Mouse (Mus musculus) stomach, embryonic 14.5 days (tissue): ENCODE data around the gene Olfr1506. TPM values are rescaled to one million over a fixed set of nuclear protein-coding genes. Genes with fewer than 3 reads are reported as not detected.
"Not testable (repeated sequence)": the region's sequence is repeated elsewhere in the genome, so short reads cannot be mapped to it uniquely, and the experiment has no call there.

Source experiments
- ATAC-seq: fragments of 200-750 bp; cut with Nextera tagmentation; 2 replicates; pipeline ENCODE4 v1.8.0; 2017; ENCODE audit warnings: low read depth, moderate TSS enrichment; ENCODE audit not compliant: insufficient number of reproducible peaks, insufficient read depth, low FRiP score
- H3K27ac ChIP-seq: fragments of 300-500 bp; sonication (generic); 2 replicates; pipeline ENCODE4 v1.5.1; 2014; ENCODE audit warnings: mild to moderate bottlenecking, low read length, moderate library complexity, mixed read lengths
- H3K27me3 ChIP-seq: fragments of 300-500 bp; sonication (generic); 2 replicates; pipeline ENCODE4 v1.6.1; 2014; ENCODE audit warnings: low read length, control low read depth, mixed read lengths; ENCODE audit not compliant: control insufficient read depth, insufficient read depth
- H3K36me3 ChIP-seq: fragments of 300-500 bp; sonication (generic); 2 replicates; pipeline ENCODE4 v1.6.1; 2014; ENCODE audit warnings: mild to moderate bottlenecking, control low read depth, low read length, moderate library complexity, mixed read lengths; ENCODE audit not compliant: control insufficient read depth, insufficient read depth
- H3K4me1 ChIP-seq: fragments of 300-500 bp; sonication (generic); 2 replicates; pipeline ENCODE4 v1.6.1; 2014; ENCODE audit warnings: low read length, control low read depth, mixed read lengths; ENCODE audit not compliant: control insufficient read depth, insufficient read depth
- H3K4me2 ChIP-seq: fragments of 300-500 bp; sonication (generic); replicated peaks from 2 replicates; pipeline ENCODE4 v1.6.1; 2014; ENCODE audit warnings: low read depth, low read length, control low read depth
- H3K4me3 ChIP-seq: fragments of 300-500 bp; sonication (generic); 2 replicates; pipeline ENCODE4 v1.5.1; 2014; ENCODE audit warnings: low read depth, low read length, control low read depth
- H3K9ac ChIP-seq: fragments of 300-500 bp; sonication (generic); replicated peaks from 2 replicates; pipeline ENCODE4 v1.6.1; 2014; ENCODE audit warnings: low read depth, mild to moderate bottlenecking, control low read depth, low read length, moderate library complexity, mixed read lengths
- H3K9me3 ChIP-seq: fragments of 300-500 bp; sonication (generic); 2 replicates; pipeline ENCODE4 v1.6.1; 2016; ENCODE audit warnings: low read depth, low read length, control low read depth; ENCODE audit not compliant: control insufficient read depth
- WGBS: fragments of 180-500 bp; shearing (Covaris S2); extraction: QIAGEN DNeasy Blood & Tissue Kit; methylation state at CpG from one replicate; pipeline ENCODE4 v1.1.7; 2014; 5-methylcytosine and 5-hydroxymethylcytosine counted together
- polyA plus RNA-seq: library from polyadenylated mRNA; unstranded; fragments of >200 nt; fragmentation: Nextera tagmentation; extraction: Ambion mirVana; gene quantifications from 2 replicates; pipeline ENCODE4 v1.2.1, GENCODE M21; 2014

The Olfr1506 gene
- polyA plus RNA-seq = not detected in 2 replicates

GRCm38 (mm10) chr2:90224393-90224792 is at the start of gene Olfr1506:
Gene Olfr1506, minus strand, starts transcription at chr2:90224493.
- H3K27ac ChIP-seq, H3K27me3 ChIP-seq, H3K9ac ChIP-seq, H3K36me3 ChIP-seq, H3K9me3 ChIP-seq, H3K4me1 ChIP-seq, H3K4me3 ChIP-seq, ATAC-seq, H3K4me2 ChIP-seq: not testable (repeated sequence)
- no CpG with 5 or more reads among the region's 6 CpGs for WGBS

GRCm38 (mm10) chr2:90270932-90271331 is 46.6 kb upstream of the Olfr1506 start, which contains the start of gene Olfr1271:
Gene Olfr1271, minus strand, starts transcription at chr2:90271032.
- H3K4me2 ChIP-seq = no peak within 1 kb of the TSS
- WGBS = 82% methylated on average over 2 of the region's 2 CpGs
- no peak within 1 kb of the TSS for H3K9ac ChIP-seq
- no peak within 1 kb of the TSS for H3K4me3 ChIP-seq
- H3K27me3 ChIP-seq = no peaks in the 10 kb centered on the region
- ATAC-seq = no peak
- no peak within 1 kb of the TSS for H3K27ac ChIP-seq
- no peaks in the 10 kb centered on the region for H3K4me1 ChIP-seq
- no peaks in the 10 kb centered on the region for H3K36me3 ChIP-seq
- no peaks in the 10 kb centered on the region for H3K9me3 ChIP-seq

GRCm38 (mm10) chr2:90257492-90257891 is 33.2 kb upstream of the Olfr1506 start, which contains the start of gene Olfr142:
Gene Olfr142, minus strand, starts transcription at chr2:90257592.
- H3K4me1 ChIP-seq = no peaks in the 10 kb centered on the region
- H3K9me3 ChIP-seq = no peaks in the 10 kb centered on the region
- ATAC-seq = no peak
- no peaks in the 10 kb centered on the region for H3K27me3 ChIP-seq
- WGBS = 95% methylated on average over 4 of the region's 4 CpGs
- no peak within 1 kb of the TSS for H3K9ac ChIP-seq
- no peaks in the 10 kb centered on the region for H3K36me3 ChIP-seq
- no peak within 1 kb of the TSS for H3K4me2 ChIP-seq
- no peak within 1 kb of the TSS for H3K4me3 ChIP-seq
- H3K27ac ChIP-seq = no peak within 1 kb of the TSS

GRCm38 (mm10) chr2:90199606-90200005 is 24.7 kb downstream of the Olfr1506 start:
- not testable (repeated sequence) for H3K4me2 ChIP-seq, H3K36me3 ChIP-seq, H3K9ac ChIP-seq, H3K9me3 ChIP-seq, ATAC-seq, H3K4me1 ChIP-seq, H3K27ac ChIP-seq, H3K27me3 ChIP-seq, H3K4me3 ChIP-seq
- WGBS = no CpG with 5 or more reads among the region's 4 CpGs

GRCm38 (mm10) chr2:90195285-90195684 is 29.0 kb downstream of the Olfr1506 start:
- H3K9me3 ChIP-seq, H3K4me1 ChIP-seq, H3K27me3 ChIP-seq, ATAC-seq, H3K9ac ChIP-seq, H3K4me3 ChIP-seq, H3K27ac ChIP-seq, H3K4me2 ChIP-seq, H3K36me3 ChIP-seq: not testable (repeated sequence)
- WGBS = no CpG with 5 or more reads among the region's 6 CpGs

GRCm38 (mm10) chr2:90194750-90195149 is 29.5 kb downstream of the Olfr1506 start:
- not testable (repeated sequence) for H3K9ac ChIP-seq, H3K27me3 ChIP-seq, H3K4me2 ChIP-seq, H3K9me3 ChIP-seq, H3K36me3 ChIP-seq, H3K27ac ChIP-seq, H3K4me3 ChIP-seq, ATAC-seq, H3K4me1 ChIP-seq
- no CpG with 5 or more reads among the region's 3 CpGs for WGBS

GRCm38 (mm10) chr2:90187082-90187481 is 37.2 kb downstream of the Olfr1506 start:
- H3K36me3 ChIP-seq, H3K27me3 ChIP-seq, H3K4me2 ChIP-seq, ATAC-seq, H3K9ac ChIP-seq, H3K4me1 ChIP-seq, H3K4me3 ChIP-seq, H3K27ac ChIP-seq, H3K9me3 ChIP-seq: not testable (repeated sequence)
- no CpG with 5 or more reads among the region's 5 CpGs for whole genome bisulfite sequencing

- not testable (repeated sequence) for H3K27me3 ChIP-seq, H3K4me1 ChIP-seq, H3K9ac ChIP-seq, H3K4me2 ChIP-seq, H3K4me3 ChIP-seq, H3K36me3 ChIP-seq, H3K9me3 ChIP-seq, H3K27ac ChIP-seq, ATAC-seq
- no CpG with 5 or more reads among the region's 4 CpGs for WGBS
Measured at GRCm38 (mm10) chr2:90186082-90186481, 38.2 kb downstream of the Olfr1506 start.
